Mouse (Mus musculus): Measurements from ENCODE around the gene Tmem44. TPM values are rescaled to one million over a fixed set of nuclear protein-coding genes. Genes with fewer than 3 reads are reported as not detected.
A peak's percentile ranks its signal among the peaks of the same experiment; 100 is the strongest.

Tmem44 gene
- polyA plus RNA-seq, 1 experiment from 2014 or later = 76.4 TPM

DNA sequence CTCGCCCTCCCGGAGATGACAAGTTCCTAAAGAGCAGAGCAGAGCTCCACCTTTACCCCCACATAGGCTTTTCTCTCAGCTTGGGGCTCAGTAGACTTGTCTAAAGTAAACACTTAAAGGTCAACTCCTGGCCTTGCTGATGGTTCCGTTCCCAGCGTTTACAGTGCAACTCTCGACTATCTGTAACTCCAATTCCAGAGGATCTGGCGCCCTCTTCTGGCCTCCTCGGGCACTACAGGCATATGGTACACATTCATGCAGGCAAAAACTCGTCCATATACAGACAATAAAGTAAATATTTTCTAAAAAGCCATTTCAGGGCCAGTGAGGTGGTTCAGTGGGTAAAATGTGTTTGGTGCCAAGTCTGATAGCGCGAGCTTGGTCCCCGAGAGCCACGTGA, 35.2 kb downstream of the Tmem44 start:
- Histone ChIP-seq H3K36me3 (replicated peaks; ENCODE audit: control insufficient read depth, insufficient read depth) (peaks cover 59% of the 10 kb centered on the region), H3K9me3 (ENCODE audit: control insufficient read depth, low read length) (0 out of 2 replicates have a peak, but pooled peaks cover 5% of the 10 kb centered on the region), H3K27ac (no peak overlapping the region), H3K27me3 (ENCODE audit: control insufficient read depth, insufficient read depth, low read length) (no peaks in the 10 kb centered on the region), H3K4me2 (replicated peaks) (no peak overlapping the region), H3K9ac (no peak overlapping the region), H3K4me3 (replicated peaks; ENCODE audit: low read length) (no peak overlapping the region), H3K4me1 (replicated peaks; ENCODE audit: control insufficient read depth, insufficient read depth, low read length) (peaks cover 18% of the 10 kb centered on the region)
- 67% methylated on average over 12 of the region's 12 CpGs for WGBS
- no peak for DNase-seq (ENCODE audit: low spot score)
- ATAC-seq (ENCODE audit: low FRiP score) = no peak

DNA sequence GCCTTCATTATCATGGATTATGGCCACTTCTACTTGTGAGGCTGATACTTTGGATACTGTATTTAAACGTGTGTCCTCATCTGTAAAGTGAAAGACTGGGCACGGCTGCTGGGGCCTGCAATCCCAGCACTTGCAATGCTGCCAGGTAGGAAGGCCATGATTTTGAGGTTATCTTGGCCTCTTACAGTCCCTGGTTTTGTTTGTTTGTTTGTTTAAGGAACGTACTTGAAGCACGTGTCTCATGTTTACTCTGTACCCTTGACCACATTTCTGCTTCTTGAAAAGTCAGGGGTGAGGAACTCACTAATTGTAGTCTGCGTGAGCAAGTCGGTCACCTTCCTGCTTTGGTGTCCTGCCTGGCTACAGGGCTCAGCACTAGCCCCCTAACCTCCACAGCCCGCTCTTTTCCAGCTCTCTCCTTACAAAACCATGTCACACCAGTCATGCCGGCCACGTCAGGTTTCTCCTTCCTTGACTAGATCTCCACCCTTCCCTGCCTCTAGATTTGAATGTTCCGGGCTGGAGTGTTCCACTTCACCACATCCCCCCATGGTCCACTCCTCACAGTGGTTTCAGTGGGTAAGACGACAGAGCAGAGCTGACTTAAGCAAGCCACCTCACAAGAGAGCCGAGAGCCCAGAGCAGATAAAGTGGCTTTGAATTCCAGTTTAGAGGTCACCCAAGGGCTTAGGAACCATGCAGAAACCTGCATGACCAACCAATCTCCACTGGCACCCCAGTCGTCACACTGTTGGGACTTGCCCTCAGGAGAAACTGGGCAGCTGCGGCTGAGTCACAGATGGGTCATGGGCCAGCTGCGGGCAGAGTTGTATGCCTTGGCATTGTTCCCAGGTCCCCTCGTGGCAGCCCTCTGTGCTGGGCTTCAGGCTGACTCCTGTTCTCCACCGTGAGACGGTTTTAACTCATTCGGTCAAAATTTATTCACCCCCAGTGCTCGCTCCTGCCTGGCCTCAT, 37.3 kb downstream of the Tmem44 start:
- Histone ChIP-seq H3K4me1 (replicated peaks; ENCODE audit: control insufficient read depth, insufficient read depth, low read length) (peaks cover 24% of the 10 kb centered on the region), H3K4me3 (replicated peaks; ENCODE audit: low read length) (no peak overlapping the region), H3K27ac (no peak overlapping the region), H3K9ac (no peak overlapping the region), H3K9me3 (ENCODE audit: control insufficient read depth, low read length) (0 out of 2 replicates have a peak, but pooled peaks cover 5% of the 10 kb centered on the region), H3K36me3 (replicated peaks; ENCODE audit: control insufficient read depth, insufficient read depth) (peaks cover 46% of the 10 kb centered on the region), H3K4me2 (replicated peaks) (no peak overlapping the region), H3K27me3 (ENCODE audit: control insufficient read depth, insufficient read depth, low read length) (no peaks in the 10 kb centered on the region)
- DNase-seq (ENCODE audit: low spot score) (no peak), ATAC-seq (ENCODE audit: low FRiP score) (no peak)
- 64% methylated on average over 20 of the region's 20 CpGs for WGBS

GRCm38 (mm10) chr16:30512375-30513049, 38.1 kb downstream of the Tmem44 start:
- ATAC-seq (ENCODE audit: low FRiP score) (no peak), DNase-seq (ENCODE audit: low spot score) (no peak)
- Histone ChIP-seq H3K4me1 (replicated peaks; ENCODE audit: control insufficient read depth, insufficient read depth, low read length) (peaks cover 24% of the 10 kb centered on the region), H3K9me3 (ENCODE audit: control insufficient read depth, low read length) (0 out of 2 replicates have a peak, but pooled peaks cover 5% of the 10 kb centered on the region), H3K27me3 (ENCODE audit: control insufficient read depth, insufficient read depth, low read length) (no peaks in the 10 kb centered on the region), H3K4me2 (replicated peaks) (peak overlapping the region; percentile 8; the same call in 1 of the 2 replicates), H3K36me3 (replicated peaks; ENCODE audit: control insufficient read depth, insufficient read depth) (peaks cover 38% of the 10 kb centered on the region), H3K27ac (no peak overlapping the region), H3K4me3 (replicated peaks; ENCODE audit: low read length) (no peak overlapping the region), H3K9ac (no peak overlapping the region)
- WGBS = 58% methylated on average over 8 of the region's 8 CpGs

DNA sequence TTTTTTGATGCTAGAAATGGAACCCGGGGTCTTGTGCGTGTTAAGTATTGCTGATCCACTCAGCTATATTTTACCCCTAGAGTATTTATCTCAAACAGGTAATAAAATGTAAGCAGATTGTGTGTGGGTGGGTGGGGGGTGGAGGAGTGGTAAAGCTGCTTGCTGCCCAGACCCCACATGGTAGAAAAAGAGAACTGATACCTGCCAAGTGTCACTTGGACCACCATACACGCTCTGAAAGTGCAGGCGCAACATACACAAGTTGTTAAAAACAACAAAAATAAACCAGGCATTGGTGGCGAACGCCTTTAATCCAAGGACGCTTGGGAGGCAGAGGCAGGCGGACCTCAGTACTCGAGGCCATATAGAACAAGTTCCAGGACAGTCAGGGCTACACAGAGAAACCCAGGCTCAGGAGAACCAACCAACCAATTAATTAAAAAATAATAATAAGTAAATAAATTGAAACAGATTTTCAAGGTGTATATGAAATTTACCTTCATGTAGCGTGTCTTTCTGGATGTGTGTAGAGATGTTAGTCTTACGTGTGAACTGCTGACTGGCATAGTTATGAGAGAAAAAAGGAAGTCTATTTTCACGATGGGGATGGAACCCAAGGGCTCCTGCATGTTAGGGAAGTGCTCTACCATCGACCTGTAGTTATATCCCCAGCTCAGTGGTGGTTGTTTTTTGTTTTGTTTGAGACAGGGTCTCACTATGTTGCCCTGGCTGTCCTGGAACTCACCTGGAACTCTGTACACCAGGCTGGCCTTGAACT, 38.9 kb downstream of the Tmem44 start:
- WGBS = 85% methylated on average over 13 of the region's 13 CpGs
- Histone ChIP-seq H3K4me2 (replicated peaks) (peak overlapping the region; percentile 59), H3K27ac (peak overlapping the region; percentile 88), H3K4me1 (replicated peaks; ENCODE audit: control insufficient read depth, insufficient read depth, low read length) (peaks cover 24% of the 10 kb centered on the region), H3K9ac (peak overlapping the region; percentile 71), H3K9me3 (ENCODE audit: control insufficient read depth, low read length) (0 out of 2 replicates have a peak, but pooled peaks cover 5% of the 10 kb centered on the region), H3K27me3 (ENCODE audit: control insufficient read depth, insufficient read depth, low read length) (no peaks in the 10 kb centered on the region), H3K4me3 (replicated peaks; ENCODE audit: low read length) (peak overlapping the region; percentile 47), H3K36me3 (replicated peaks; ENCODE audit: control insufficient read depth, insufficient read depth) (peaks cover 38% of the 10 kb centered on the region)
- ATAC-seq (ENCODE audit: low FRiP score) (no peak), DNase-seq (ENCODE audit: low spot score) (no peak)

- Histone ChIP-seq H3K27me3 (ENCODE audit: control insufficient read depth, insufficient read depth, low read length) (no peaks in the 10 kb centered on the region), H3K9ac (peak overlapping the region; percentile 71), H3K4me1 (replicated peaks; ENCODE audit: control insufficient read depth, insufficient read depth, low read length) (peaks cover 24% of the 10 kb centered on the region), H3K36me3 (replicated peaks; ENCODE audit: control insufficient read depth, insufficient read depth) (peaks cover 31% of the 10 kb centered on the region), H3K9me3 (ENCODE audit: control insufficient read depth, low read length) (0 out of 2 replicates have a peak, but pooled peaks cover 5% of the 10 kb centered on the region), H3K4me2 (replicated peaks) (peak overlapping the region; percentile 59), H3K27ac (peak overlapping the region; percentile 88), H3K4me3 (replicated peaks; ENCODE audit: low read length) (peak overlapping the region; percentile 47)
- DNase-seq (ENCODE audit: low spot score) = peak; percentile 89
- ATAC-seq (ENCODE audit: low FRiP score) = peak; percentile 91
- 4% methylated on average over 44 of the region's 44 CpGs for WGBS
These were observed 39.9 kb downstream of the Tmem44 start for GRCm38 (mm10) chr16:30510504-30511451.

- Histone ChIP-seq H3K4me1 (replicated peaks; ENCODE audit: control insufficient read depth, insufficient read depth, low read length) (peaks cover 24% of the 10 kb centered on the region), H3K36me3 (replicated peaks; ENCODE audit: control insufficient read depth, insufficient read depth) (peaks cover 24% of the 10 kb centered on the region), H3K4me2 (replicated peaks) (peak overlapping the region; percentile 59), H3K9ac (peak overlapping the region; percentile 71), H3K9me3 (ENCODE audit: control insufficient read depth, low read length) (no peaks in the 10 kb centered on the region), H3K4me3 (replicated peaks; ENCODE audit: low read length) (peak overlapping the region; percentile 47), H3K27ac (peak overlapping the region; percentile 88), H3K27me3 (ENCODE audit: control insufficient read depth, insufficient read depth, low read length) (no peaks in the 10 kb centered on the region)
- 47% methylated on average over 9 of the region's 9 CpGs for WGBS
- ATAC-seq (ENCODE audit: low FRiP score) = no peak
- DNase-seq (ENCODE audit: low spot score) = peak; percentile 39
These were observed 40.6 kb downstream of the Tmem44 start for GRCm38 (mm10) chr16:30510091-30510490.

- ATAC-seq (ENCODE audit: low FRiP score) (no peak), DNase-seq (ENCODE audit: low spot score) (no peak)
- Histone ChIP-seq H3K9me3 (ENCODE audit: control insufficient read depth, low read length) (no peaks in the 10 kb centered on the region), H3K9ac (no peak overlapping the region), H3K27me3 (ENCODE audit: control insufficient read depth, insufficient read depth, low read length) (no peaks in the 10 kb centered on the region), H3K4me2 (replicated peaks) (no peak overlapping the region), H3K4me3 (replicated peaks; ENCODE audit: low read length) (no peak overlapping the region), H3K27ac (no peak overlapping the region), H3K36me3 (replicated peaks; ENCODE audit: control insufficient read depth, insufficient read depth) (peaks cover 17% of the 10 kb centered on the region), H3K4me1 (replicated peaks; ENCODE audit: control insufficient read depth, insufficient read depth, low read length) (peaks cover 24% of the 10 kb centered on the region)
- 94% methylated on average over 12 of the region's 12 CpGs for whole genome bisulfite sequencing
These were observed 41.3 kb downstream of the Tmem44 start for GRCm38 (mm10) chr16:30509340-30509739.

GRCm38 (mm10) chr16:30508738-30509137, 41.9 kb downstream of the Tmem44 start:
- Histone ChIP-seq H3K36me3 (replicated peaks; ENCODE audit: control insufficient read depth, insufficient read depth) (peaks cover 11% of the 10 kb centered on the region), H3K9ac (no peak overlapping the region), H3K4me2 (replicated peaks) (no peak overlapping the region), H3K4me1 (replicated peaks; ENCODE audit: control insufficient read depth, insufficient read depth, low read length) (peaks cover 24% of the 10 kb centered on the region), H3K4me3 (replicated peaks; ENCODE audit: low read length) (no peak overlapping the region), H3K27ac (no peak overlapping the region), H3K27me3 (ENCODE audit: control insufficient read depth, insufficient read depth, low read length) (no peaks in the 10 kb centered on the region), H3K9me3 (ENCODE audit: control insufficient read depth, low read length) (no peaks in the 10 kb centered on the region)
- ATAC-seq (ENCODE audit: low FRiP score) (no peak), DNase-seq (ENCODE audit: low spot score) (no peak)
- 92% methylated on average over 9 of the region's 9 CpGs for WGBS

All from hindbrain, embryonic 14.5 days (tissue).